Mouse (Mus musculus): ENCODE measurements around the gene Malrd1.

Malrd1 gene

GRCm38 (mm10) chr2:16031559-16031958 lies 505.3 kb downstream of the Malrd1 start:
- in situ Hi-C loops (cut with MseI, MboI): no loop called here

GRCm38 (mm10) chr2:16032804-16033203 lies 506.5 kb downstream of the Malrd1 start:
- in situ Hi-C loops (cut with MseI, MboI): no loop called here

- in situ Hi-C loops (cut with MseI, MboI): no loop called here
These were observed 584.4 kb downstream of the Malrd1 start for GRCm38 (mm10) chr2:16110696-16111095.

- in situ Hi-C loops (cut with MseI, MboI): no loop called here
These were observed 587.1 kb downstream of the Malrd1 start for GRCm38 (mm10) chr2:16113333-16113732.

GRCm38 (mm10) chr2:16147999-16148398 lies 621.7 kb downstream of the Malrd1 start:
- in situ Hi-C loops (cut with MseI, MboI): no loop called here

- in situ Hi-C loops (cut with MseI, MboI): no loop called here
These were observed 626.3 kb downstream of the Malrd1 start for GRCm38 (mm10) chr2:16152623-16153022.

- in situ Hi-C loops (cut with MseI, MboI): no loop called here
These were observed 637.1 kb downstream of the Malrd1 start for GRCm38 (mm10) chr2:16163246-16163989.

GRCm38 (mm10) chr2:16168611-16169010 lies 642.3 kb downstream of the Malrd1 start:
- in situ Hi-C loops (cut with MseI, MboI): no loop called here

- in situ Hi-C loops (cut with MseI, MboI): no loop called here
These were observed 645.8 kb downstream of the Malrd1 start for GRCm38 (mm10) chr2:16172086-16172485.

- in situ Hi-C loops (cut with MseI, MboI): no loop called here
These were observed 647.1 kb downstream of the Malrd1 start for GRCm38 (mm10) chr2:16173355-16173754.

GRCm38 (mm10) chr2:16182140-16182539 lies 655.9 kb downstream of the Malrd1 start:
- in situ Hi-C loops (cut with MseI, MboI): no loop called here

- in situ Hi-C loops (cut with MseI, MboI): no loop called here
These were observed 656.9 kb downstream of the Malrd1 start for GRCm38 (mm10) chr2:16183158-16183557.

GRCm38 (mm10) chr2:16210016-16210415 lies 683.7 kb downstream of the Malrd1 start:
- in situ Hi-C loops (cut with MseI, MboI): no loop called here

GRCm38 (mm10) chr2:16212752-16213151 lies 686.5 kb downstream of the Malrd1 start:
- in situ Hi-C loops (cut with MseI, MboI): no loop called here

- in situ Hi-C loops (cut with MseI, MboI): no loop called here
These were observed 687.8 kb downstream of the Malrd1 start for GRCm38 (mm10) chr2:16214111-16214510.

GRCm38 (mm10) chr2:16228187-16228832 lies 702.0 kb downstream of the Malrd1 start:
- in situ Hi-C loops (cut with MseI, MboI): no loop called here

GRCm38 (mm10) chr2:16240861-16241260 lies 714.6 kb downstream of the Malrd1 start:
- in situ Hi-C loops (cut with MseI, MboI): no loop called here

GRCm38 (mm10) chr2:16243097-16243496 lies 716.8 kb downstream of the Malrd1 start:
- in situ Hi-C loops (cut with MseI, MboI): no loop called here

- in situ Hi-C loops (cut with MseI, MboI): no loop called here
These were observed 722.6 kb downstream of the Malrd1 start for GRCm38 (mm10) chr2:16248861-16249260.

GRCm38 (mm10) chr2:16252274-16252673 lies 726.0 kb downstream of the Malrd1 start:
- in situ Hi-C loops (cut with MseI, MboI): no loop called here
